Mouse (Mus musculus): ENCODE data around the gene Parvb.

Parvb gene

DNA sequence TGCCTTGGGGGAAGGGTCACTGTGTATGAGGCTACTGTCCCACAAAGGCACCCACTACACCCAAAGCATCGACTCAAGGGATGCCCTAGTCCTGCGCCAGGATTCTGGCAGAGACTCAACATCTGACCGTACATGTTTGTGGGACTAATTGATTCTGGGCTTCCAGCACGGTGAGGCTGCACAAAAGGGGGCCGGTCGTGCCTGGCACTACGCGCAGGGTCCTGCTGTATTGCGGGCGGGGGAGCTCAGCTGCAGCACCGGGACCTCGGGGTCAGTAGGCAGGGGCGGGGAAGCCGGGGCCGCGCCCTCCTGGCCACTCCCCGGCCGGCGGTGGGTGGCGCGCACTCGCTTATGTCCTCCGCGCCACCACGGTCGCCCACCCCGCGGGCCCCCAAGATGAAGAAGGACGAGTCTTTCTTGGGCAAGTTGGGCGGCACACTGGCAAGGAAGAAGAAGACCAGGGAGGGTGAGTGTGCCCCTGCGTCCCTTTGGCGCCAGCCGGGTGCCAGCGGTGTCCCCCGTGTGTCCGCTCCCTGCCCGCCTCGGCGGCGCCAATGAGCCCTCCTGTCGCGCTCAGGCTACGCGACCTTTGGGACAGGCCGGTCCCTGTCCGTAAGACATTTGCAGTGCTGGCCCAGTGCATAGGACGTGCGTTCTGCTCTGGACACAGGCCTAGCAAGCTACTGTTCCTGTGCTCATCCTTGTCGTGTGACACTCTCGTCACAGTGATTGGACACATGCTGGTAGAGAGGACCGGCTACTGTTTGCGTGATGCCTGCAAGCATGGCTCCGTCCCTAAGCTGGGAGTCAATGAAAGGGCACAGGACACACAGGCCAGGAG is at the start of gene Parvb:
Gene Parvb (plus strand): TSS at position 323 of the 841 bp plus-strand sequence.
- 4% methylated on average over 53 of the region's 53 CpGs for WGBS

- 58% methylated on average over 1 of the region's 1 CpGs for WGBS
Observed at GRCm38 (mm10) chr15:84183967-84184366, 47.9 kb upstream of the Parvb start.

- WGBS, result 76% methylated on average over 4 of the region's 4 CpGs
Observed at GRCm38 (mm10) chr15:84186196-84186595, 45.6 kb upstream of the Parvb start.

DNA sequence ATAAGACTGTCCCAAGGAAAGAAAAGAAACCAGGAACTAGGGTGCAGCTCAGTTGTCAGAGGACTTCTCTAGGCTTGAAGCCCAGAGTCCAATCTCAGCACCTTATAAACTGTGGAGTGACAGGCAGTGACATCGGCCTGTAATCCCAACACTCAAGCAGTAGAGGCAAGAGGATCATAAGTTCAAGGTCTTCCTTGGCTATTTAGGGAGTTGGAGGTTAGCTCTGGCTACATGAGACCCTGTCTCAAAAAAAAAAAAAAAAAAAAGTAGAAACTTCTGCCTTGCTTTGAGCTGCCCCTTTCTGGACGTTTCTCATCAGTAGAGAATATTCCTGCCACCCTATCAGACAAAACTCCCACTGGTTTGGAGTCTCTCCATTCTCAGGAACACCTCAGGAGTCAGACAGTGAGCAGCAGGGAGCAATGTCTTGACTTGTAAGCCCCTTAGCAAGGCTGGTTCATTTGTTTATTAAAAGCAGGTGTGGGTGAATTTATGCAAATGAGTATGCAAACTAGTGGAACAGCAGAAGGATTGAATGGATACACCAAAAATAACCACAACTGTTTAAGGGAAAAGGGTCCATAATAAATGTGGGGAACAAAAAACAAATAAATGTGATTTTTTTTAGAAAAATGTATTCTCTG is 42.8 kb upstream of the Parvb start:
- WGBS, result 53% methylated on average over 2 of the region's 2 CpGs

GRCm38 (mm10) chr15:84189881-84190280 is 42.0 kb upstream of the Parvb start:
- WGBS, result 54% methylated on average over 3 of the region's 3 CpGs

DNA sequence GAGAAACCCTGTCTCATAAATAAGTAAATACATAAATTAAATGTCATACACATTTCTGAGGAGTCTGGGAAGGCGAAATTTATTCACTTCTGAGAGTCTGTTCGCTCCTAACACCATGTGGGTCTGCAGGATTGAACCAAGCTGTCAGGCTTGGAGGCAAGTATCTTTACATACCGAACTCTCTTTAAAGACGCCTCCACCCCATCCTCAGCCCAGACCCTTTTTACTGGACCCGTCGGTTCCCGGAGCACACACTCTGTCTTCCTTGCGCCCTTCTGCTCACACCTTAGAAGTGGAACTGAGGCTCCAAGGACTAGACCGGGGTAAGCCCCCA is 40.2 kb upstream of the Parvb start:
- under 1% methylated on average over 9 of the region's 9 CpGs for WGBS

- WGBS, result 6% methylated on average over 48 of the region's 48 CpGs
Observed at GRCm38 (mm10) chr15:84192058-84192791, 39.6 kb upstream of the Parvb start, which contains the start of gene Samm50. Gene Samm50 (plus strand): TSS chr15:84192241.

DNA sequence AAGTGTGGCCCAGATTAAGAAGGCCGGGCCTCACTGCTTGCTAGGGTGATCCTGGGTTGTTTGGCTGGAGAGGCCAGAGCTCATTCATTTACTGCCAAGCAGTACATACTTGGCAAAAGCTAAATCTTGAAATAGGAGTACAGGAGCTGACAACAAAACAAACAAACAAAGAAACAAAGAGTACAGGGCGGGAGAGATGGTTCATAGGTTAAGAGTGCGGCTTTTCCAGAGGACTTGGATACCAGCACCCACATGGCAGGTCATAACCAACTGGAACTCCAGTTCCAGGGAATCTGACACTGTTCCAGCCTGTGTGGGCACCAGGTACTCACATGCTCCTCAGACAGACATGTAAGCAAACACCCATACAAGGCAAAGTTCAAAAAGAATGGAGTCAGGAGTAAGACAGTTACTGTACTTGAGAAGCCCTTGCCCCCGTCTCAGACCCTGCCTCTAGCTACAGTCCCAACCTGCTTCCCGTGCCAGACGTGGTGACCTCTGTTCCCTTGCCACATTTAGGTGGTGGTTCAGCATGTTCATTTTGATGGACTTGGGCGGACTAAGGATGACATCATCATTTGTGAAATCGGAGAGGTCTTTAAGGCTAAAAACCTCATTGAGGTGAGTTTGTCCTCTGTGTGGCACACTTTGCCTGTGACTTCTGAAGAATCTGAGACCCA is 35.2 kb upstream of the Parvb start:
- WGBS, result 77% methylated on average over 8 of the region's 8 CpGs

GRCm38 (mm10) chr15:84207327-84207726 is 24.5 kb upstream of the Parvb start:
- WGBS, result 94% methylated on average over 4 of the region's 4 CpGs

- WGBS, result 69% methylated on average over 11 of the region's 11 CpGs
Observed at GRCm38 (mm10) chr15:84209517-84210412, 22.1 kb upstream of the Parvb start.

GRCm38 (mm10) chr15:84210461-84210860 is 21.4 kb upstream of the Parvb start:
- 74% methylated on average over 13 of the region's 13 CpGs for WGBS

- 92% methylated on average over 13 of the region's 13 CpGs for WGBS
Observed at GRCm38 (mm10) chr15:84210941-84211340, 20.9 kb upstream of the Parvb start.

GRCm38 (mm10) chr15:84211564-84211963 is 20.3 kb upstream of the Parvb start:
- WGBS, result 85% methylated on average over 4 of the region's 4 CpGs

DNA sequence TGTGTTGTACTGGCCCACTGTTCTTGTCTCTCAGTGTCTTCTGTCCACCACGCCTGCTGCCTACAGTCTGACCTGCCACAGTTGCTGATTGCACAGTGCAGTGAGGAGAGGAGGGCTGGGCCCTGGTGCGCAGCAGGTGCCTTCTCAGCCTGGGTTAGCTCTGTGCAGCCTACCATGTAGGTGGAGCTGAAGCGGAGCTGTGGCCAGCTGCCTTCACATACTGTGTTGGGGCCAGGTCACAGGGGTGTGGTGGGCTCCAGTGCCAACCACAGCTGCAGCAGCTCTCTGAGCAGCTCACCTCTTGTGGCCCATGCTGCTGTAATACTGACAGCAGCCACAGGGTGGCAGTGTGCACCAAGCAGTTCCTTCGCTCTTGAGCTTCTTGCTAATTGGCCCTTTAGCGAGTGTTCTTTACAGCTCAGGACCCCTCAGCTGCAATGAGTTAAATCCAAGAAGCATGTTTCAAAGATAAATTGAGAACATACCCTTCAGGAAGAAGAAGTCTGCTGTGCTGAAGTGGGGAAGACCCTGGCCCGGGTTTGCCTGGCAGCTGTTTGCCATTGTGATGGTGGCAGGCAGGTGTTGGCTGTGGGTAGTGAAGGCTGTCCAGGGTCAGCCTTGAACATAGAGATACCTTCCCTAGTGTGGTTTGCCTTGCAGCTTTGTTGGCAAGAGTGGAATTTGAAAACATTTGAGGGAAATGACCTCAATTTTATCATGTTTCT is 19.6 kb upstream of the Parvb start:
- 36% methylated on average over 6 of the region's 6 CpGs for WGBS

GRCm38 (mm10) chr15:84212756-84213105 is 19.1 kb upstream of the Parvb start:
- WGBS, result 92% methylated on average over 2 of the region's 2 CpGs

- WGBS, result 92% methylated on average over 6 of the region's 6 CpGs
Observed at GRCm38 (mm10) chr15:84213162-84213739, 18.6 kb upstream of the Parvb start.

DNA sequence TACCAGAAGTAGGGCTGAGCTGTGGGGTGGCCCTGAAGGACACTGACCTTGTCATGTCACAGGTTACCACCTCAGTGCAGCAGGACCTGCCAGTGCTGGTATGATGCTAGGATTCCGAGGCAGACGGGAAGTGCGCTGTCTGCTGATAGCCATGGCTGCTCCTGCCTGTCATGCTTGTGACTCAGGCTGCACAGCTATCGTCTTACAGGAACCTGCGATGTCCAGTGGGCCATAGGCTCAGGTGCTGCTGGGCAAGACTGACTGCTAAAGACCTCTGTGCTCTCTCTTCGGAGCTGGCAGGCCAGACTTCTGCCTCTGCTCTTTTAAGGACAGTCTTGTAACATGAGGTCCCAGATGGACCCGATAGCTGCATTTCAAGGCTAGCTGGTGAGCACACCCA is 17.4 kb upstream of the Parvb start:
- 95% methylated on average over 7 of the region's 7 CpGs for WGBS

DNA sequence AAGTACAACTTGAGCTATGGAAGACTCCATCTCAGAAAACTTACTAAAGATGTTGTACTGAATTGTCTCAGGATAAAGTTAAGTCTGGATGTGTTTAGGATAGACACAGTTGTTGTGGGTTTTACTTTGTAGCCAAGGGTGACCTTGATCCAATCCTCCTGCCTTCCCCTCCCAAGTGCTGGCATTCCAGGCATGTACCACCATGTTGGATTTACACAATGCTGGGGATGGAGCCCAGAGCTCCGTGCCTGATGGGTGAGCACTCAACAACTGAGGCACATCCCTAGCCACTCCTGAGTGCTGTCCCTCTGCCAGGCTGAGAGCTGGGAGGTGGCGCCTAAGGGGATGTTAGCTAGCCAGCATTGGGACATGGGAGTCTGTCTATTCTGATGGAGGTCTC is 16.6 kb upstream of the Parvb start:
- WGBS, result 84% methylated on average over 2 of the region's 2 CpGs

DNA sequence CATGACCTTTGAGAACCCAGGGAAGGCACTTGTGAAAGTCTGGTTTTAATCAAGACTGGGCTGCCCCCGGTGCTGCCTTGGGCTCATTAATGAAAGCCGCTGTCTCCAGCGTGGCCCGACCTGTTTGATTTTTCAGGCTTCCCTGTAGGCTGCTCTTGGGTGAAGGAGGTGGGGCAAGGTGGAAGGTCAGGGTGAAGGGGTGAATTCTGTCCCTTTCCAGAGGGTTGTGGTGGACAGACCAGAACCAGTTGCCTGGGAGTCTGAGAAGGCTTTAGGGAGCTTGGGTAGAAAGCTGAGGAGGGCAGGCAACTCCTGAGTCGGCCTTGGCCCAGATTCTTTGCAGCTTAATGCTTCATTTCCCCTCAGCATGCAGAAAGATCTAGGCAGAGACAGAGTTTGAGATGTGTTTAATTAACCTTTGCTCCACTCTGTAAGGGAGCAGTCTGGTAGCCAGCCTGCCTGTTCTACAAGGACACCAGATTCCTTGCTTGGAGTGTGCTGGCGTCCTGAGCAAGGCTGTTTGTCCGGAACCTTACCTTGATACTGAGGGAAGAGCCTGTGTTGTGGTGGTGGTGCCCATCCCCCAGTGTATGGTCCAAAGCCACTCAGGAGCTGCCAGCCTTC is 15.3 kb upstream of the Parvb start:
- 73% methylated on average over 7 of the region's 7 CpGs for WGBS

Data from cerebral cortex, adult 2 months (tissue).